Comparison of ENCODE assay signal across 20 mouse cellular contexts in genomic region chr4:120819296-120819695, GRCm38 (mm10). TPM values are rescaled to one million over a fixed set of nuclear protein-coding genes. Genes with fewer than 3 reads are reported as not detected.
DNase-seq lines count a peak whose midpoint lies in the region; ATAC-seq and TF ChIP-seq lines count a peak whose summit lies in the region.
"Had no signal": no experiment of that assay in that cellular context is flagged by ENCODE, and none has a peak within 500 bp of the region (broad histone marks: within the 10 kb centered on the region; RNA-seq: fewer than 3 reads in every experiment).

No protein-coding gene starts in this region.

- no peaks in the 10 kb centered on the region for H3K36me3 ChIP-seq in kidney, adult 2 months (ENCODE audit: control insufficient read depth, insufficient read depth, low read length)
- H3K36me3 ChIP-seq in kidney, embryonic 15.5 days: no peaks in the 10 kb centered on the region
- no peaks in the 10 kb centered on the region for H3K36me3 ChIP-seq in stomach, embryonic 15.5 days
- no peaks in the 10 kb centered on the region for H3K36me3 ChIP-seq in stomach, postnatal 0 days (ENCODE audit: control insufficient read depth, insufficient read depth, low read length)
- no peaks in the 10 kb centered on the region for H3K36me3 ChIP-seq in stomach, embryonic 16.5 days (ENCODE audit: control insufficient read depth, insufficient read depth, low read length)
- no peaks in the 10 kb centered on the region for H3K36me3 ChIP-seq in liver, postnatal 0 days (replicated peaks; ENCODE audit: insufficient read depth, low read length)
- H3K36me3 ChIP-seq: embryonic facial prominence, embryonic 15.5 days; forebrain, embryonic 15.5 days; hindbrain, embryonic 15.5 days had no signal

- no peak overlapping the region for H3K4me3 ChIP-seq in kidney, adult 2 months (ENCODE audit: insufficient read depth, low read depth, low read length)
- H3K4me3 ChIP-seq in kidney, embryonic 15.5 days (replicated peaks): no peak overlapping the region
- no peak overlapping the region for H3K4me3 ChIP-seq in stomach, embryonic 15.5 days (replicated peaks)
- no peak overlapping the region for H3K4me3 ChIP-seq in stomach, postnatal 0 days (ENCODE audit: low read depth, low read length)
- no peak overlapping the region for H3K4me3 ChIP-seq in embryonic fibroblast, embryonic 13.5 days (ENCODE audit: insufficient read depth, low read length)
- H3K4me3 ChIP-seq in stomach, embryonic 16.5 days (replicated peaks; ENCODE audit: low read length): no peak overlapping the region
- H3K4me3 ChIP-seq in liver, postnatal 0 days (ENCODE audit: low read depth, low read length): no peak overlapping the region
- H3K4me3 ChIP-seq: embryonic facial prominence, embryonic 15.5 days; forebrain, embryonic 15.5 days; heart, embryonic 12.5 days; hindbrain, embryonic 15.5 days had no signal

- no peak for ATAC-seq in kidney, embryonic 15.5 days (replicated peaks; ENCODE audit: low FRiP score)
- ATAC-seq in stomach, embryonic 15.5 days (ENCODE audit: insufficient read depth, low FRiP score, low read depth): no peak
- ATAC-seq in stomach, postnatal 0 days (ENCODE audit: low FRiP score, low TSS enrichment): no peak; the same call in 1 of the 2 replicates
- no peak for ATAC-seq in stomach, embryonic 16.5 days (ENCODE audit: insufficient read depth, low FRiP score)
- no peak for ATAC-seq in liver, postnatal 0 days
- ATAC-seq: forebrain, embryonic 15.5 days; Patski had no signal

- no peak for TF ChIP-seq EP300 in stomach, postnatal 0 days (optimal IDR thresholded peaks at IDR 0.05)
- no peak for TF ChIP-seq EP300 in liver, postnatal 0 days (IDR thresholded peaks at IDR 0.05; ENCODE audit: low read depth)

- TF ChIP-seq CTCF in kidney, adult 2 months (conservative IDR thresholded peaks at IDR 0.05; ENCODE audit: insufficient read depth, insufficient read length, low read depth, low read length): no peak
- no peak for TF ChIP-seq CTCF in stomach, postnatal 0 days (IDR thresholded peaks at IDR 0.05; ENCODE audit: low read depth)
- no peak for TF ChIP-seq CTCF in embryonic fibroblast, embryonic 13.5 days (IDR thresholded peaks at IDR 0.05; ENCODE audit: borderline replicate concordance, insufficient read depth, low read length)
- TF ChIP-seq CTCF in liver, postnatal 0 days (IDR thresholded peaks at IDR 0.05; ENCODE audit: low read depth): no peak

- WGBS in kidney, adult 2 months: 29% methylated on average over 1 of the region's 1 CpGs
- WGBS in kidney, embryonic 15.5 days: 71% methylated on average over 1 of the region's 1 CpGs
- 17% methylated on average over 1 of the region's 1 CpGs for WGBS in stomach, embryonic 15.5 days
- 7% methylated on average over 1 of the region's 1 CpGs for WGBS in stomach, postnatal 0 days
- 20% methylated on average over 1 of the region's 1 CpGs for whole genome bisulfite sequencing in stomach, embryonic 16.5 days
- 45% methylated on average over 1 of the region's 1 CpGs for WGBS in liver, postnatal 0 days (ENCODE audit: insufficient replicate concordance)

- H3K27ac ChIP-seq in kidney, adult 2 months (ENCODE audit: insufficient read depth, low read depth, low read length): 0 out of 2 replicates have a peak overlapping the region, but pooled peaks have one; percentile 45
- H3K27ac ChIP-seq in kidney, embryonic 15.5 days: no peak overlapping the region
- peak overlapping the region; percentile 23; the same call in 1 of the 2 replicates for H3K27ac ChIP-seq in stomach, embryonic 15.5 days
- no peak overlapping the region for H3K27ac ChIP-seq in stomach, postnatal 0 days (replicated peaks)
- peak overlapping the region; percentile 67 for H3K27ac ChIP-seq in embryonic fibroblast, embryonic 13.5 days (ENCODE audit: insufficient read depth, low read length)
- peak overlapping the region; percentile 48 for H3K27ac ChIP-seq in stomach, embryonic 16.5 days (ENCODE audit: low read length)
- no peak overlapping the region for H3K27ac ChIP-seq in liver, postnatal 0 days (ENCODE audit: low read depth)
- H3K27ac ChIP-seq: embryonic facial prominence, embryonic 15.5 days; forebrain, embryonic 15.5 days; hindbrain, embryonic 15.5 days had no signal

- no peak overlapping the region for H3K4me2 ChIP-seq in kidney, embryonic 15.5 days
- H3K4me2 ChIP-seq in stomach, embryonic 15.5 days: no peak overlapping the region
- H3K4me2 ChIP-seq in stomach, postnatal 0 days (replicated peaks; ENCODE audit: low read depth): no peak overlapping the region
- H3K4me2 ChIP-seq in stomach, embryonic 16.5 days (ENCODE audit: low read depth, low read length): no peak overlapping the region
- H3K4me2 ChIP-seq in liver, postnatal 0 days (ENCODE audit: low read depth, low read length): no peak overlapping the region
- H3K4me2 ChIP-seq: embryonic facial prominence, embryonic 15.5 days; forebrain, embryonic 15.5 days; heart, embryonic 12.5 days; hindbrain, embryonic 15.5 days had no signal

- TF ChIP-seq POLR2A in kidney, adult 2 months (IDR thresholded peaks at IDR 0.05; ENCODE audit: low read depth, low read length): no peak
- no peak for TF ChIP-seq POLR2A in embryonic fibroblast, embryonic 13.5 days (IDR thresholded peaks at IDR 0.05; ENCODE audit: low read depth, low read length)

- no peaks in the 10 kb centered on the region for H3K9me3 ChIP-seq in kidney, embryonic 15.5 days (replicated peaks)
- no peaks in the 10 kb centered on the region for H3K9me3 ChIP-seq in stomach, embryonic 15.5 days
- no peaks in the 10 kb centered on the region for H3K9me3 ChIP-seq in stomach, postnatal 0 days (ENCODE audit: control insufficient read depth, low read length)
- no peaks in the 10 kb centered on the region for H3K9me3 ChIP-seq in stomach, embryonic 16.5 days (replicated peaks; ENCODE audit: control insufficient read depth, low read length)
- no peaks in the 10 kb centered on the region for H3K9me3 ChIP-seq in liver, postnatal 0 days (ENCODE audit: low read length)
- H3K9me3 ChIP-seq: embryonic facial prominence, embryonic 15.5 days; forebrain, embryonic 15.5 days; G1E; heart, embryonic 12.5 days; hindbrain, embryonic 15.5 days had no signal

- H3K4me1 ChIP-seq in kidney, adult 2 months (ENCODE audit: control insufficient read depth, insufficient read depth, low read length): peaks cover 50% of the 10 kb centered on the region
- H3K4me1 ChIP-seq in kidney, embryonic 15.5 days: peaks cover 53% of the 10 kb centered on the region
- peaks cover 25% of the 10 kb centered on the region; the same call in 1 of the 2 replicates for H3K4me1 ChIP-seq in stomach, embryonic 15.5 days
- H3K4me1 ChIP-seq in stomach, postnatal 0 days (replicated peaks; ENCODE audit: control insufficient read depth, insufficient read depth): peaks cover 3% of the 10 kb centered on the region
- H3K4me1 ChIP-seq in embryonic fibroblast, embryonic 13.5 days (ENCODE audit: control insufficient read depth, insufficient read depth, low read length): peaks cover 2% of the 10 kb centered on the region; the same call in 1 of the 2 replicates
- H3K4me1 ChIP-seq in stomach, embryonic 16.5 days (ENCODE audit: control insufficient read depth, insufficient read depth, low read length): peaks cover 36% of the 10 kb centered on the region
- peaks cover 25% of the 10 kb centered on the region for H3K4me1 ChIP-seq in liver, postnatal 0 days (ENCODE audit: insufficient read depth)

- no peak for DNase-seq in kidney, adult 2 months
- DNase-seq in stomach, postnatal 0 days (ENCODE audit: low spot score): no peak
- DNase-seq in frontal cortex, postnatal 10 days (ENCODE audit: low spot score in 2 of 2): no peak
- DNase-seq in liver, postnatal 0 days: no peak
- DNase-seq: adrenal gland, adult 2 months; adrenal gland, postnatal 25 days; cerebellum, adult 2 months; cerebellum, postnatal 10 days; embryo, embryonic 11 days; gastrocnemius, postnatal 14 days had no signal

- H3K9ac ChIP-seq in kidney, embryonic 15.5 days: no peak overlapping the region
- no peak overlapping the region for H3K9ac ChIP-seq in stomach, embryonic 15.5 days
- no peak overlapping the region for H3K9ac ChIP-seq in stomach, postnatal 0 days (ENCODE audit: low read length)
- no peak overlapping the region for H3K9ac ChIP-seq in stomach, embryonic 16.5 days (ENCODE audit: low read length)
- no peak overlapping the region for H3K9ac ChIP-seq in liver, postnatal 0 days (replicated peaks)
- H3K9ac ChIP-seq: embryonic facial prominence, embryonic 15.5 days; forebrain, embryonic 15.5 days; heart, embryonic 12.5 days; hindbrain, embryonic 15.5 days had no signal

- no peaks in the 10 kb centered on the region for H3K27me3 ChIP-seq in kidney, adult 2 months (replicated peaks; ENCODE audit: control insufficient read depth, insufficient read depth, low read length)
- H3K27me3 ChIP-seq in kidney, embryonic 15.5 days: no peaks in the 10 kb centered on the region
- no peaks in the 10 kb centered on the region for H3K27me3 ChIP-seq in stomach, embryonic 15.5 days (replicated peaks)
- H3K27me3 ChIP-seq in stomach, postnatal 0 days (ENCODE audit: control insufficient read depth, insufficient read depth, low read length): no peaks in the 10 kb centered on the region
- no peaks in the 10 kb centered on the region for H3K27me3 ChIP-seq in stomach, embryonic 16.5 days (ENCODE audit: control insufficient read depth, insufficient read depth, low read length)
- H3K27me3 ChIP-seq in liver, postnatal 0 days (ENCODE audit: insufficient read depth, low read length): no peaks in the 10 kb centered on the region
- H3K27me3 ChIP-seq: embryonic facial prominence, embryonic 15.5 days; forebrain, embryonic 15.5 days; heart, embryonic 12.5 days; hindbrain, embryonic 15.5 days; Patski had no signal

RNA-seq across cellular contexts. Expression of gene Nfyc, which starts 12.1 kb away (rescaled TPM):
- 218 and 287 TPM in 2 replicates for polyA plus RNA-seq in kidney, adult 2 months (2012; rRNA removed)
- 112 and 115 TPM in 2 replicates for polyA plus RNA-seq in kidney, embryonic 15.5 days (2015; fragmentation: Nextera tagmentation; extraction: Ambion mirVana)
- polyA plus RNA-seq in stomach, embryonic 15.5 days (2015; fragmentation: Nextera tagmentation; extraction: Ambion mirVana): 76.4 and 88.0 TPM in 2 replicates
- polyA plus RNA-seq in stomach, postnatal 0 days (2015; fragmentation: Nextera tagmentation; extraction: Ambion mirVana): 44.8 and 47.6 TPM in 2 replicates
- polyA plus RNA-seq in embryonic fibroblast, embryonic 13.5 days (2011; ENCODE audit: insufficient read length, low read depth, missing spikeins): 30.4 and 36.4 TPM in 2 replicates
- polyA plus RNA-seq in stomach, embryonic 16.5 days (2015; fragmentation: Nextera tagmentation; extraction: Ambion mirVana): 79.8 and 81.7 TPM in 2 replicates
- polyA plus RNA-seq in liver, postnatal 0 days (2015; fragmentation: Nextera tagmentation; extraction: Ambion mirVana): 30.4 and 32.0 TPM in 2 replicates

RNA-seq across cellular contexts. Expression of gene Rims3, which starts 35.3 kb away (rescaled TPM):
- 0.27 and 0.39 TPM in 2 replicates for polyA plus RNA-seq in kidney, adult 2 months (2012; rRNA removed)
- polyA plus RNA-seq in kidney, embryonic 15.5 days (2015; fragmentation: Nextera tagmentation; extraction: Ambion mirVana): 0.54 and 1.2 TPM in 2 replicates
- polyA plus RNA-seq in stomach, embryonic 15.5 days (2015; fragmentation: Nextera tagmentation; extraction: Ambion mirVana): 1.3 and 1.5 TPM in 2 replicates
- 0.70 and 0.92 TPM in 2 replicates for polyA plus RNA-seq in stomach, postnatal 0 days (2015; fragmentation: Nextera tagmentation; extraction: Ambion mirVana)
- not detected in 2 replicates for polyA plus RNA-seq in embryonic fibroblast, embryonic 13.5 days (2011; ENCODE audit: insufficient read length, low read depth, missing spikeins)
- 1.2 and 1.3 TPM in 2 replicates for polyA plus RNA-seq in stomach, embryonic 16.5 days (2015; fragmentation: Nextera tagmentation; extraction: Ambion mirVana)
- 0.26 and 0.31 TPM in 2 replicates for polyA plus RNA-seq in liver, postnatal 0 days (2015; fragmentation: Nextera tagmentation; extraction: Ambion mirVana)
- polyA plus RNA-seq: G1E, Patski had no signal

Comparison
In these comparisons a context has a peak if more than half of its experiments do, and no peak if none do; other contexts are left out.
1. H3K27ac ChIP-seq: peak in kidney, adult 2 months (single experiment), stomach, embryonic 15.5 days (single experiment), embryonic fibroblast, embryonic 13.5 days (single experiment) and stomach, embryonic 16.5 days (single experiment); none in kidney, embryonic 15.5 days (single experiment), stomach, postnatal 0 days (single experiment) and liver, postnatal 0 days (single experiment).